8 mouse cellular contexts compared by ENCODE assay signal in genomic region chr11:50323843-50324242, GRCm38 (mm10). TPM values are rescaled to one million over a fixed set of nuclear protein-coding genes. Genes with fewer than 3 reads are reported as not detected.
DNase-seq lines count a peak whose midpoint lies in the region; ATAC-seq lines count a peak whose summit lies in the region.

No protein-coding gene starts in this region.

- peak overlapping the region; percentile 95 for H3K9ac ChIP-seq in forebrain, embryonic 13.5 days
- H3K9ac ChIP-seq in liver, embryonic 11.5 days (ENCODE audit: low read depth, low read length), result peak overlapping the region; percentile 94

- no peaks in the 10 kb centered on the region for H3K9me3 ChIP-seq in megakaryocyte, embryonic 14.5 days
- no peaks in the 10 kb centered on the region for H3K9me3 ChIP-seq in forebrain, embryonic 13.5 days (replicated peaks)
- H3K9me3 ChIP-seq in liver, embryonic 11.5 days (ENCODE audit: control insufficient read depth, low read length), result no peaks in the 10 kb centered on the region

- peaks cover 25% of the 10 kb centered on the region for H3K36me3 ChIP-seq in megakaryocyte, embryonic 14.5 days (replicated peaks; ENCODE audit: low read length)
- H3K36me3 ChIP-seq in forebrain, embryonic 13.5 days (ENCODE audit: poor library complexity, severe bottlenecking), result peaks cover 10% of the 10 kb centered on the region; the same call in 1 of the 2 replicates
- H3K36me3 ChIP-seq in liver, embryonic 11.5 days (ENCODE audit: control insufficient read depth, insufficient read depth, low read length), result peaks cover 3% of the 10 kb centered on the region; the same call in 1 of the 2 replicates

- 43% methylated on average over 1 of the region's 1 CpGs for WGBS in forebrain, embryonic 13.5 days
- WGBS in liver, embryonic 11.5 days, result 10% methylated on average over 1 of the region's 1 CpGs

- no peaks in the 10 kb centered on the region for H3K27me3 ChIP-seq in megakaryocyte, embryonic 14.5 days (replicated peaks)
- H3K27me3 ChIP-seq in forebrain, embryonic 13.5 days, result no peaks in the 10 kb centered on the region
- H3K27me3 ChIP-seq in liver, embryonic 11.5 days (replicated peaks; ENCODE audit: control insufficient read depth, insufficient read depth, low read length), result no peaks in the 10 kb centered on the region

- peak overlapping the region; percentile 97 for H3K4me3 ChIP-seq in megakaryocyte, embryonic 14.5 days (replicated peaks)
- peak overlapping the region; percentile 94 for H3K4me3 ChIP-seq in forebrain, embryonic 13.5 days
- peak overlapping the region; percentile 81 for H3K4me3 ChIP-seq in liver, embryonic 11.5 days (ENCODE audit: low read depth, low read length)

- ATAC-seq in megakaryocyte, adult 5-6 weeks (ENCODE audit: poor library complexity, severe bottlenecking), result no peak
- no peak for ATAC-seq in forebrain, embryonic 13.5 days
- ATAC-seq in liver, embryonic 11.5 days (replicated peaks; ENCODE audit: low FRiP score), result peak; percentile 40

- no peak overlapping the region for H3K27ac ChIP-seq in forebrain, embryonic 13.5 days
- peak overlapping the region; percentile 88 for H3K27ac ChIP-seq in liver, embryonic 11.5 days (ENCODE audit: low read depth, low read length)

- peaks cover 58% of the 10 kb centered on the region for H3K4me1 ChIP-seq in megakaryocyte, embryonic 14.5 days
- peaks cover 41% of the 10 kb centered on the region for H3K4me1 ChIP-seq in forebrain, embryonic 13.5 days
- peaks cover 28% of the 10 kb centered on the region for H3K4me1 ChIP-seq in liver, embryonic 11.5 days (replicated peaks; ENCODE audit: control insufficient read depth, insufficient read depth, low read length)

- no peak for DNase-seq in liver, embryonic 11.5 days (ENCODE audit: low spot score)
- DNase-seq in yolk sac, embryonic 10.5 days (ENCODE audit: low spot score), result peak; percentile 9
- DNase-seq in urinary bladder, adult 2 months (ENCODE audit: low spot score), result no peak
- DNase-seq in MN1 (ENCODE audit: low spot score), result no peak
- DNase-seq in T-cell, adult 2 months (ENCODE audit: low spot score), result no peak

- peak overlapping the region; percentile 84 for H3K4me2 ChIP-seq in forebrain, embryonic 13.5 days
- H3K4me2 ChIP-seq in liver, embryonic 11.5 days, result peak overlapping the region; percentile 95

RNA-seq across cellular contexts. Expression of gene Canx, which starts 1.6 kb away (rescaled TPM):
- polyA plus RNA-seq in megakaryocyte, embryonic 14.5 days (2012; ENCODE audit: insufficient read depth, low replicate concordance), result 4.5 and 79.1 TPM in 2 replicates
- 242 and 264 TPM in 2 replicates for total RNA-seq in megakaryocyte, adult 5-6 weeks (2015)
- 684 and 685 TPM in 2 replicates for total RNA-seq in megakaryocyte, adult 5-6 weeks (2017)
- polyA plus RNA-seq in forebrain, embryonic 13.5 days (2015; fragmentation: Nextera tagmentation; extraction: Ambion mirVana), result 243 and 261 TPM in 2 replicates
- 267 and 285 TPM in 2 replicates for polyA plus RNA-seq in liver, embryonic 11.5 days (2014; fragmentation: Nextera tagmentation; extraction: Ambion mirVana)
- 177 and 247 TPM in 2 replicates for polyA plus RNA-seq in urinary bladder, adult 2 months (2012; rRNA removed)

RNA-seq across cellular contexts. Expression of gene Cby3, which starts 30.4 kb away (rescaled TPM):
- not detected in 2 replicates for polyA plus RNA-seq in megakaryocyte, embryonic 14.5 days (2012; ENCODE audit: insufficient read depth, low replicate concordance)
- not detected in 2 replicates for total RNA-seq in megakaryocyte, adult 5-6 weeks (2015)
- total RNA-seq in megakaryocyte, adult 5-6 weeks (2017), result not detected in 2 replicates
- polyA plus RNA-seq in forebrain, embryonic 13.5 days (2015; fragmentation: Nextera tagmentation; extraction: Ambion mirVana), result 0.25 and 1.1 TPM in 2 replicates
- not detected in 2 replicates for polyA plus RNA-seq in liver, embryonic 11.5 days (2014; fragmentation: Nextera tagmentation; extraction: Ambion mirVana)
- polyA plus RNA-seq in urinary bladder, adult 2 months (2012; rRNA removed), result 0.12 and 0.25 TPM in 2 replicates

RNA-seq across cellular contexts. Expression of gene Maml1, which starts 31.7 kb away (rescaled TPM):
- 4.5 and 8.3 TPM in 2 replicates for polyA plus RNA-seq in megakaryocyte, embryonic 14.5 days (2012; ENCODE audit: insufficient read depth, low replicate concordance)
- 28.0 and 30.6 TPM in 2 replicates for total RNA-seq in megakaryocyte, adult 5-6 weeks (2015)
- total RNA-seq in megakaryocyte, adult 5-6 weeks (2017), result 8.8 and 11.7 TPM in 2 replicates
- polyA plus RNA-seq in forebrain, embryonic 13.5 days (2015; fragmentation: Nextera tagmentation; extraction: Ambion mirVana), result 4.5 and 4.8 TPM in 2 replicates
- polyA plus RNA-seq in liver, embryonic 11.5 days (2014; fragmentation: Nextera tagmentation; extraction: Ambion mirVana), result 4.4 and 5.6 TPM in 2 replicates
- 12.2 and 15.2 TPM in 2 replicates for polyA plus RNA-seq in urinary bladder, adult 2 months (2012; rRNA removed)

RNA-seq across cellular contexts. Expression of gene Hnrnph1, which starts 52.9 kb away (rescaled TPM):
- 12.9 and 121 TPM in 2 replicates for polyA plus RNA-seq in megakaryocyte, embryonic 14.5 days (2012; ENCODE audit: insufficient read depth, low replicate concordance)
- 400 and 438 TPM in 2 replicates for total RNA-seq in megakaryocyte, adult 5-6 weeks (2015)
- total RNA-seq in megakaryocyte, adult 5-6 weeks (2017), result 436 and 510 TPM in 2 replicates
- 721 and 763 TPM in 2 replicates for polyA plus RNA-seq in forebrain, embryonic 13.5 days (2015; fragmentation: Nextera tagmentation; extraction: Ambion mirVana)
- 341 and 346 TPM in 2 replicates for polyA plus RNA-seq in liver, embryonic 11.5 days (2014; fragmentation: Nextera tagmentation; extraction: Ambion mirVana)
- 251 and 299 TPM in 2 replicates for polyA plus RNA-seq in urinary bladder, adult 2 months (2012; rRNA removed)
